In genomic region chr2:118111488-118112131, GRCm38 (mm10) we compare ENCODE assay signal across 8 mouse cellular contexts. TPM values are rescaled to one million over a fixed set of nuclear protein-coding genes. Genes with fewer than 3 reads are reported as not detected.
DNase-seq lines count a peak whose midpoint lies in the region; ATAC-seq lines count a peak whose summit lies in the region.

TSS of gene Thbs1 (plus strand) at chr2:118111876.

- peak within 1 kb of the TSS; percentile 78 for H3K27ac ChIP-seq in intestine, embryonic 14.5 days (ENCODE audit: low read depth)

- DNase-seq in adrenal gland, adult 8-10 months, result peak; percentile 57
- peak; percentile 85 for DNase-seq in embryo, embryonic 10.5 days (ENCODE audit: low spot score)
- peak; percentile 60 to 68 for DNase-seq in gastrocnemius, postnatal 36 days
- DNase-seq in intestine, embryonic 14.5 days (ENCODE audit: low spot score), result peak; percentile 90
- peak; percentile 63 to 68 for DNase-seq in left cerebral cortex, postnatal 14 days (ENCODE audit: low spot score in 2 of 2)
- peak; percentile 42 for DNase-seq in right cerebral cortex, postnatal 25 days

- no peaks in the 10 kb centered on the region for H3K9me3 ChIP-seq in intestine, embryonic 14.5 days (ENCODE audit: control insufficient read depth, low read length)

- intact Hi-C loops in gastrocnemius, postnatal 36 days (cut with DNase I), result loop anchor here (2.0 to 5.0 kb wide), 2 partner anchors 329 to 571 kb away; no protein-coding TSS in a partner anchor
- intact Hi-C loops in left cerebral cortex, postnatal 14 days (cut with DNase I), result loop anchor here (1.0 to 5.0 kb wide), 3 partner anchors 131 to 649 kb away; no protein-coding TSS in a partner anchor

- peak within 1 kb of the TSS; percentile 60 for H3K4me3 ChIP-seq in intestine, embryonic 14.5 days (ENCODE audit: low read depth, low read length)

- peak within 1 kb of the TSS; percentile 87 for H3K4me2 ChIP-seq in intestine, embryonic 14.5 days (ENCODE audit: low read length)

- H3K9ac ChIP-seq in intestine, embryonic 14.5 days (ENCODE audit: low read length), result peak within 1 kb of the TSS; percentile 64

- peaks cover 21% of the 10 kb centered on the region for H3K36me3 ChIP-seq in intestine, embryonic 14.5 days (ENCODE audit: control insufficient read depth, insufficient read depth, low read length)

- ATAC-seq in intestine, embryonic 14.5 days (replicated peaks; ENCODE audit: low FRiP score, low TSS enrichment, low read depth), result peak; percentile 81
- ATAC-seq in megakaryocyte progenitor cell, adult 5-6 weeks (replicated peaks; ENCODE audit: poor library complexity), result peak; percentile 67
- ATAC-seq in inflammation-experienced regulatory T-cells, adult 6 months, result no peak

- H3K27me3 ChIP-seq in intestine, embryonic 14.5 days (replicated peaks; ENCODE audit: control insufficient read depth, insufficient read depth, low read length), result no peaks in the 10 kb centered on the region

- 0% methylated on average over 36 of the region's 36 CpGs for WGBS in intestine, embryonic 14.5 days

- H3K4me1 ChIP-seq in intestine, embryonic 14.5 days (replicated peaks; ENCODE audit: control insufficient read depth, insufficient read depth, low read length), result peaks cover 28% of the 10 kb centered on the region

RNA-seq across cellular contexts. Expression of gene Thbs1, which starts in this region (rescaled TPM):
- 10 to 100 TPM; 13.4 to 41.0 (median 19.9) TPM for total RNA-seq in adrenal gland, adult 8-10 months (2022)
- total RNA-seq in gastrocnemius, postnatal 36 days (2021), result 1 to 10 TPM; 7.4 to 7.7 TPM
- polyA plus RNA-seq in intestine, embryonic 14.5 days (2014; fragmentation: Nextera tagmentation; extraction: Ambion mirVana), result 24.2 and 24.5 TPM in 2 replicates
- 1 to 10 TPM; 4.3 to 4.7 TPM for total RNA-seq in left cerebral cortex, postnatal 14 days (2021)
- 2.3 and 3.7 TPM in 2 replicates for total RNA-seq in megakaryocyte progenitor cell, adult 5-6 weeks (2015)
- 1.4 and 2.8 TPM in 2 replicates for total RNA-seq in megakaryocyte progenitor cell, adult 5-6 weeks (2017)
- under 1 TPM in 2 of 3 experiments, not detected in 1; 0.16 to 0.28 TPM for polyA plus RNA-seq in inflammation-experienced regulatory T-cells, adult 6 months (2017; shearing (Covaris generic))

Comparison
In these comparisons a context has a peak if more than half of its experiments do, and no peak if none do; other contexts are left out.
1. RNA of gene Thbs1 (polyA plus RNA-seq): 24.2 to 24.5 TPM in intestine, embryonic 14.5 days; 0.16 to 0.28 TPM in inflammation-experienced regulatory T-cells, adult 6 months; every median in the first group is over 10 times any median in the second.
2. Peak in every context shown above with its lines, with median percentiles within 50 percentile points of each other: DNase-seq.